Mouse (Mus musculus) heart, adult 2 months (tissue): ENCODE results near the gene Zfp408.

Experiments
- CTCF ChIP-seq: fragments of 200-600 bp; IDR thresholded peaks from 2 replicates; pipeline ENCODE4 v1.8.1; 2022; ENCODE audit warnings: antibody characterized with exemption, mild to moderate bottlenecking, moderate library complexity
- EP300 ChIP-seq: fragments of 200-500 bp; IDR thresholded peaks from 2 replicates; pipeline ENCODE4 v1.6.1; 2011; ENCODE audit warnings: low read depth, low read length, control low read depth; ENCODE audit not compliant: insufficient read depth
- POLR2A ChIP-seq: fragments of 200-500 bp; IDR thresholded peaks from 2 replicates; pipeline ENCODE4 v1.6.1; 2011; ENCODE audit warnings: mild to moderate bottlenecking, low read depth, low read length, control low read depth; ENCODE audit not compliant: insufficient read depth

DNA sequence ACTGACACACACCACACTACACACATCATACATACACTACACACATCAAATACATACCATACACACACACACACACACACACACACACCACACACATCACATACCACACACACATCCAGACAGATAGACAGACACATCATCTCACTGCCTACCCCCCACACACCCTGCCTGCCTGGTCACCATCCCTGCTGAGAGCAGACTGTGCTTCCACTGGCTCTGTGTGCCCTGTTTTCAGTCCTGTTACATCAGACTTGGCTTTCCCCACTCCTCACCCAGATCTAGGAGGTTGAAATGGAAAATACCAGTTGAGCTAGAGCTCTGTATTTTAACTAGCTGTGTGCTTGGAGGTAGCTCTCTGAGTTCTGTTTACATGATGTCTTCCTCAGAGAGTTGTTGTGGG is 15.2 kb upstream of the Zfp408 start:
- no peak for TF ChIP-seq CTCF
- TF ChIP-seq POLR2A, result no peak
- no peak for TF ChIP-seq EP300
